Mouse (Mus musculus) T-helper 2 cell (primary cell): Measurements from ENCODE around the gene Nphp1.

Experiments used
- in situ Hi-C: fragments of 300-600 bp; cut with MboI, MseI; formaldehyde crosslinking; loops from one replicate; pipeline ENCODE4 v1.15.1; 2025; ENCODE audit warnings: high pct_unique_total_duplicates

Gene Nphp1

GRCm38 (mm10) chr2:127748316-127748715 is 40.4 kb downstream of the Nphp1 start:
- in situ Hi-C loops, result no loop called here

DNA sequence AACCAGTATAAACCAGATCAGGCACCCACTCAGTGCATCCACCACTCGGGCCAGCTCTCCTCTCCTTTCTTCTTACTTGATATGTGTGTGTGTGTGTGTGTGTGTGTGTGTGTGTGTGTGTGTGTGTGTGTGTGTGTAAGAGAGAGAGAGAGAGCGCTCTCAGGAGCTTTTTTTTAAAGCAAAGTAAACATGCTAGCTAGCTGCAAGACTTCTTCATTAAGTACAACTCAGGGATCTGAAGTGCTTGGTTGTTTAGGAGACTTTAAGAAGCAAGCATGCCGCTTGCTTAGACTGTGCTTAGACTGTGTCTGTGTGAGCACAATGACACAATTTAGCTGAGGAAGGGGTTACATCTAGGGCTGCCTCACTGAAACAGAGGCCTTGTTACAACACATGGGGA is 46.1 kb downstream of the Nphp1 start:
- in situ Hi-C loops, result no loop called here

DNA sequence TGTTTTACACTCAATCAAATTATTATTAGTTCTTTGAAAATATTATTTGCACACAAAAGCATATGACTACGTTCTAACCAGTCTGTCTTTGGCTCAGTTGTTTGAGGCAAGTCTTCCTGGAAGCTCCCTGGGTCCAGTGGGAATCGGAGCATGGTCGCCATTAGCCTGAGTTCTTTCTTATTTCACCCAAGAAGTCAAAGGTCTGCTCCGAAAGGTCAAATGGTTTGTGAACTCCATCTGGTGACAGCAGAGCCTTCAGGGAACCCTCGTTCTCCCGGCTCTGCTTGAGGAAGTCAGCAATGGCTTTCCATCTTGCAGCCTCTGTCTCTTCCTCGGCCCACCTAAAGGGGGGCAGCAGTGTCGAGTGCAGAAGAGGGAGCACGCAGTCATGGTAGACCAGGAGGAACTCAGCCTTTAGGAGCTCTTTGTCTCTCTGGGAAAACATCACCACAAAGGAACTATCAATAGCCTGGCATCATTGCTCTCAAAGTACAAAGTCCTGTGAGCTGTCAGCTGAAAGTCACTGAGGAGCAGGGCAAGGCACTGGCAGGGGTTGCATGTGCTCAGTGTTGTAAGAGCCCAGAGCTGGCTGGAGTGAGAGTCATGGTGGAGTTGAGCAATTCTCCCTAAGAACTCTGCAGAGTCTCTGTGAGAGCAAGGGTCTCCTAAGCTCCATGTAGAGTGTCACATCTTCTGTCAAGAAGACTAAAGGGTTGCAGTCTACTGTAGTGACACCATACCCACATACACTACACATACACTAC is 47.8 kb downstream of the Nphp1 start:
- in situ Hi-C loops, result no loop called here

DNA sequence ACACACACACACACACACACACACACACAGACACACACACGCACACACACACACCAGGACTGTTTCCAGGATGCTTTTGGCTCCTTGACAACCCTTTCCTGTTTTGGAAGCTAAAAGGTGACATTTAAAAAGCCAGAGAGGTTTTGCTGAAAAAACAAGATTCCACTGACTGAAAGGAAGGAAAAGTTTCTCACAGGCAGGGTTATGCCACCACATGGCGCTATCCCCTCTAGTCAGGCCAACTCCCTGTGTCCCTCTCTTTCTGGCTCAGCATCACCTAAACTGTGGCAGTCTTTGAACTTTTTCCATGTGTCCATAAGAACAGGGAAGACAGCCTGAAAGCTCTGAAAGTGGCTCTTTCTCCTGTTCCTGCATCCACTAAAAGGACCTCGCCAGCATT is 50.8 kb downstream of the Nphp1 start:
- in situ Hi-C loops, result no loop called here

DNA sequence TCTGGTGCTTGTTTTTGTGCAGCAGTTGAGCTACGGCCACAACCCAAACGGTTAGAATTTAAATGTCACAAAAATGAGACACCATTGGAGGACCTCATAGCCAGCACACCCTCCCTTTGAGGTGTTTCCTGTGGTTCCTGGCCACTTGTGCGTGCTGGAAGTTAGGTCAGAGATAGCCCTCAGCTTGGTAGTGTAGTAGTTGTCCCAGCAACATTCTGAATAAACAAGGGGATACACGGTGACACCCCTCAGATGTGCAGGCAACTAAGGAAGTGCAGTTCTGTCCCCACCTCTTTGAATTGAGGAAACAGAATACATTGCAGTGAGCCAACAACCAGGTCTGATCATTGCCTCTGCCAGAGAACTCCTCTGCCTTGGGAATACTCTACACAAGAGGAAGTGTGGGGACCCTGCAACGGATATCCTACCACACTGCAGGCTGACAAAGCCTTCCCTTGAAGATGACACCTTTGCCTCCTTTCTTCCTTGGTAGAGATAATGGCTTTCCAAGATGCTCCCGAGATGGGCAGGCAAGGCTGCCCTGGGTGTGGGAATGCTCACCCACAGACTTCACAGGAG is 52.0 kb downstream of the Nphp1 start:
- in situ Hi-C loops, result no loop called here

GRCm38 (mm10) chr2:127735512-127736145 is 53.1 kb downstream of the Nphp1 start:
- in situ Hi-C loops, result no loop called here

GRCm38 (mm10) chr2:127734889-127735288 is 53.8 kb downstream of the Nphp1 start:
- in situ Hi-C loops, result no loop called here

GRCm38 (mm10) chr2:127730301-127730997 is 58.2 kb downstream of the Nphp1 start:
- in situ Hi-C loops, result no loop called here

GRCm38 (mm10) chr2:127729671-127730070 is 59.0 kb downstream of the Nphp1 start, which contains the start of gene Mall:
Gene Mall, minus strand, starts transcription at chr2:127729932.
- in situ Hi-C loops, result no loop called here

- in situ Hi-C loops, result no loop called here
Observed at GRCm38 (mm10) chr2:127728661-127729450, 59.8 kb downstream of the Nphp1 start.

- in situ Hi-C loops, result no loop called here
Observed at GRCm38 (mm10) chr2:127728146-127728545, 60.6 kb downstream of the Nphp1 start.

DNA sequence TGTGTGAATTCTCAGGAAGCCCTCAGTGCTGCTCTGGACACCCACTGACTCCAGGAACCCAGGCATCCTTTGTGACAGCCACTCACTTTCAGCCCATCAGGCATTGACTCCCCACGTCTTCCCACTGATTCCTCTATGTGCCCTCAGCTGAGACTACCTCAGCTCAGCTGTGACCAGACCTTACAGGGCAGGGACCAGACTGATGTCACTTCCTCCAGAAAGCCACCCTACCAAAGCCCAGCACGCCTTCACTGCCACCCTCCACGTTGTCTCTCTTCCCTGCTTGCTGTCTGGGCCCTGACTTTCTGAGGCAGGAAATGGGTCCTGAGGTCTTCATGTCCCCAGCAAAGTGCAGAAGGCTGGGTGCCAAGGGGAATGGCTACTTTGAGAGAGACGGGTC is 65.5 kb downstream of the Nphp1 start:
- in situ Hi-C loops, result loop anchor here (25.0 kb wide), 1 partner anchor 1839 kb away; no protein-coding TSS in a partner anchor

- in situ Hi-C loops, result loop anchor here (25.0 kb wide), 1 partner anchor 1840 kb away; no protein-coding TSS in a partner anchor
Observed at GRCm38 (mm10) chr2:127722176-127722892, 66.4 kb downstream of the Nphp1 start.

GRCm38 (mm10) chr2:127718839-127719468 is 69.7 kb downstream of the Nphp1 start:
- in situ Hi-C loops, result loop anchor here (25.0 kb wide), 1 partner anchor 1843 kb away; no protein-coding TSS in a partner anchor

DNA sequence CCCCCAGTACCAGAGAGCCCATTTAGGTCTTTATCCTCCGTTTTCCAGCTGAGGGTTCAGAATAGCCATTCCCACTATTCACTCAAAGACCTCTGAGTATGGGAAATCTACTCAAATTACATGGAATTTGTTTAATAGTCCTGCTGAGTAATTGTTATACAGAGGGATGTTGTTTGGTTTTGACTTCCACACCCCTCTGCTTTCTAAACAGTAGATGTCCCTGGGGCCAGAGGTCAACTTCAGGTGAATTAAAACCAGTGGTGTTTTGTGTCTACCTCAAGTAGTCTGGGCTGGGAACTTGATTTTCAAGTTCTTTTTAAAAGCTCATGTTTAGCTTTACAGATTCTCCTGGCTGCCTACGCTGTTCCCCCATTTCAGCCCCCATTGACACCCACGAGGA is 74.0 kb downstream of the Nphp1 start:
- in situ Hi-C loops, result loop anchor here (25.0 kb wide), 1 partner anchor 1848 kb away; no protein-coding TSS in a partner anchor

GRCm38 (mm10) chr2:127708792-127709191 is 79.9 kb downstream of the Nphp1 start:
- in situ Hi-C loops, result loop anchor here (25.0 kb wide), 1 partner anchor 1854 kb away; no protein-coding TSS in a partner anchor

DNA sequence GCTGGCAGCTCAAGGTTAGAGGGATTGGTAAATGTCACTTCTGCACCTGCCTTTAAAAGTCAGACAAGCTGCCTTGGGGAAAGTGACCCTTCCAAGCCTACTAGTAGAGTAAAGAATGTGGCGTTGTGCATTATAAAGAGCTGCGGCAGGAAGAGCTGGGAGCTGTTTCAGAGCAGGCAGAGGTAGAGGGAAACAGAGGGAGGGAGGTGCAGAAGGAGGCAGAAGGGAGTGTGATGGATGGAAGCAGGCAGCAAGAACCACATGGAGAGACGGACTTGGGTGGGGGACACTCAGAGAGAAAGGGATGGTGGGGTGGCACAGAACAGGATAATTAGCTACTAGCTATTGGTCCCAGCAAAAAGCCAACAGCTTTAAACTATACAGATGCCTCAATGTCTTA is 80.6 kb downstream of the Nphp1 start:
- in situ Hi-C loops, result loop anchor here (25.0 kb wide), 1 partner anchor 1854 kb away; no protein-coding TSS in a partner anchor

GRCm38 (mm10) chr2:127705267-127705666 is 83.4 kb downstream of the Nphp1 start:
- in situ Hi-C loops, result loop anchor here (25.0 kb wide), 1 partner anchor 1857 kb away; no protein-coding TSS in a partner anchor
